Mouse (Mus musculus) left cerebral cortex, adult 11 months (tissue): ENCODE measurements around the gene Mrpl2.

Experiments used
- DNase-seq: peaks from one replicate; pipeline ENCODE4 v3.0.0; 2022; ENCODE audit warnings: low spot score

Mrpl2 gene

GRCm38 (mm10) chr17:46645561-46646321 is at the start of gene Mrpl2, which contains the start of gene Klc4:
Gene Mrpl2, plus strand, starts transcription at chr17:46646229.
Gene Klc4, minus strand, starts transcription at chr17:46646022.
- DNase-seq = peak; percentile 97

GRCm38 (mm10) chr17:46597956-46598355 is 48.1 kb upstream of the Mrpl2 start:
- no peak for DNase-seq

GRCm38 (mm10) chr17:46598963-46599362 is 47.1 kb upstream of the Mrpl2 start:
- DNase-seq = no peak

- DNase-seq = no peak
Measured at GRCm38 (mm10) chr17:46600569-46600968, 45.5 kb upstream of the Mrpl2 start.

GRCm38 (mm10) chr17:46602212-46602611 is 43.8 kb upstream of the Mrpl2 start:
- no peak for DNase-seq

GRCm38 (mm10) chr17:46603229-46603628 is 42.8 kb upstream of the Mrpl2 start:
- DNase-seq = no peak

GRCm38 (mm10) chr17:46605126-46605525 is 40.9 kb upstream of the Mrpl2 start:
- DNase-seq = no peak

- no peak for DNase-seq
Measured at GRCm38 (mm10) chr17:46605987-46606386, 40.0 kb upstream of the Mrpl2 start.

- DNase-seq = no peak
Measured at GRCm38 (mm10) chr17:46609721-46610514, 36.1 kb upstream of the Mrpl2 start.

- DNase-seq = no peak
Measured at GRCm38 (mm10) chr17:46611316-46611715, 34.7 kb upstream of the Mrpl2 start.

GRCm38 (mm10) chr17:46612189-46612588 is 33.8 kb upstream of the Mrpl2 start:
- DNase-seq = no peak

- DNase-seq = no peak
Measured at GRCm38 (mm10) chr17:46612820-46613219, 33.2 kb upstream of the Mrpl2 start.

- no peak for DNase-seq
Measured at GRCm38 (mm10) chr17:46613229-46613628, 32.8 kb upstream of the Mrpl2 start.

- no peak for DNase-seq
Measured at GRCm38 (mm10) chr17:46617799-46618198, 28.2 kb upstream of the Mrpl2 start.

GRCm38 (mm10) chr17:46618394-46618768 is 27.6 kb upstream of the Mrpl2 start:
- DNase-seq = no peak

- DNase-seq = no peak
Measured at GRCm38 (mm10) chr17:46618769-46619682, 27.0 kb upstream of the Mrpl2 start.

GRCm38 (mm10) chr17:46619683-46620357 is 26.2 kb upstream of the Mrpl2 start:
- no peak for DNase-seq

GRCm38 (mm10) chr17:46621324-46621723 is 24.7 kb upstream of the Mrpl2 start:
- no peak for DNase-seq

- no peak for DNase-seq
Measured at GRCm38 (mm10) chr17:46622269-46622668, 23.8 kb upstream of the Mrpl2 start.

- no peak for DNase-seq
Measured at GRCm38 (mm10) chr17:46623819-46624557, 22.0 kb upstream of the Mrpl2 start.

- DNase-seq = no peak
Measured at GRCm38 (mm10) chr17:46624598-46624997, 21.4 kb upstream of the Mrpl2 start.
